Mouse (Mus musculus) mature B cell (primary cell): Measurements from ENCODE around the gene A930004D18Rik.

Experiments used
- in situ Hi-C: fragments of 300-500 bp; cut with MboI; formaldehyde crosslinking; loops from 2 replicates; pipeline ENCODE4 v1.14.3; 2019

A930004D18Rik gene

DNA sequence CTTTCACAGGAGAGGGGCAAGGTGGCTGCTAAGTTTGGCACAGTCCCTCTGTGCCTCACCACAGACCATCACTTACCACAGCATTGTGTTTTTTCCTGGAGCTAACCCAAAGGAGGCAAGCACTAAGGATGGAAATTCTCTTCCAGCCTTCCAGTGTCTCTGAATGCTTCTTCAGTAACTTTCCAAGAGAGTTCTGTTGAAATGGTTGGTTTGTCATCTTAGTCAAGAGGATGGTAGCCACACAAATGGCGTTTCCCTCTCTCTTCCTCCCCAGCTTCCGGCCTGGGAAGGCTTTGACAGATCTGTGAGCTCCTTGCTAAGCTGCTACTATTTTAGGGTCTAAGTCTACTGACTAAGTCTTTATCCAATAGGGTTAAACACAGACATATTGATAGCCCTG, at the start of gene A930004D18Rik:
A930004D18Rik (minus strand) TSS at position 247 of the 400 bp plus-strand sequence.
- in situ Hi-C loops: loop anchor here (25.0 kb wide), 1 partner anchor 650 kb away; the partner anchor contains the start of genes Bmi1 and Spag6

DNA sequence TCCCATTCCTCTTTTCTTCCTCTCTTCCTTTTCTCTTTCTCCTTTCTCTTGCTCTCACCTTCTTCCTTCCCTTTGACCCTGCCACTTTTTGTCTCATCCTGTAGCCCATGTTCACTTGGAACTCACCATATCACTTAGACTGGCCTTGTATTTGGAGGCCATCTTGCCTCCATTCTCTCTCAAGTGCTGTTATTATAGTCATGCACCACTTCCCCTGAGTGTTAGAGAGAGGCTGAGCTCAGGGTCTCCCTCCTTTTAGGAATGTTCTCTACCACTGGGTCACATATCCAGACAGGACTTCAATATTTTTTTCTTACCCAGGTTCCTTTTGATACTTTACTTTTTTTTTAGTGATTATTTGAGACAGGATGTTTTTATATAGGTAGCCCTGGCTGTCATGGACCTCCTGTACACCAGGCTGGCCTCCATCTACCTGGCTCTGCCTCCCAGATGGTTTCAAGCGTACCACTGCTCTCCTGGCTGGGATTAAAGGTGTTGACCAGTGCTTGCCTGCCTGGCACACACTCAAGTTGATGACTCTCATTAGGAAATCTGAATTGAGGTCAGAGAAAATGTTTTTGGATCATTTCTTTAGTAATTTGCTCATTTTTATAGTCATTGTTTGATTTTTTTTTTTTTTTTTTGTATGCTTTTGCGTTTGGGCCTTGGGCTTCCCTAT, 42.8 kb upstream of the A930004D18Rik start:
- in situ Hi-C loops: no loop called here

GRCm38 (mm10) chr2:18071947-18072346, 34.4 kb upstream of the A930004D18Rik start:
- in situ Hi-C loops: no loop called here

GRCm38 (mm10) chr2:18068071-18068796, 30.7 kb upstream of the A930004D18Rik start:
- in situ Hi-C loops: no loop called here

DNA sequence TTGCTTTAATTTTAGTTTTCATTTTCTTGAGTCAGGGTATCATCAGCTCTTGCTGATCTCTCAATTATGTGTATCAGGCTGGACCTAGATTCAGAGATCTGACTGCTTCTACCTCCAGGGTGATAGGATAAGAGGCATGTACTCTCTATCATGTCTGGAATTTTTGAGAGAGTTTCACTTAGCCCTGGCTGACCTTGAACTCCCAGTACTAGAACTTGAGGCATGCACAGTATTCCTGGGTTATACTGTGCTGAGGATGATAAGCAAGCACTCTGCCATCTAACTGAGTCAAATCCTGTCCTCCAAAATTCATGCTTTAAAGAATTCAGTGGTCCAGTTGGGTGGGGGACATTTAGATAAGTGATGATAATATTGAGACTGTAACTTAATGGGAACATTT, 28.9 kb upstream of the A930004D18Rik start:
- in situ Hi-C loops: no loop called here

DNA sequence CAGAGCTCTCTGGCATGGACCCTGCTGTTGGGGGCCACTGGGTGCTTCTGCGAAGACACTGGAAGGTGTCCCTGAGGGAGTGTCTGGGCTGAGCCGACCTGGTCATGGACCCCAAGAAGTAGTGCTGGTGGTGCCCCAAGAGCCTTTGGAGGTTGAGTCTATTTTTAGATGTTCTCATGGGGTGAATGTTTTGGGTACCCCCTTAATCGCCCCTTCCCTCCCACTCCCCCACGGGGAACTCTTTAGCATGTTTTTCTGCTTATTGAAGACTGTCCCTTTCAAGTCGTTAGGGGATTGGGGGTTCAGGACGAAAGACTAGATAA, 28.1 kb upstream of the A930004D18Rik start:
- in situ Hi-C loops: no loop called here

- in situ Hi-C loops: no loop called here
Observed at GRCm38 (mm10) chr2:18064941-18065707, 27.6 kb upstream of the A930004D18Rik start.

GRCm38 (mm10) chr2:18064356-18064858, 26.9 kb upstream of the A930004D18Rik start:
- in situ Hi-C loops: no loop called here

- in situ Hi-C loops: no loop called here
Observed at GRCm38 (mm10) chr2:18063763-18064251, 26.3 kb upstream of the A930004D18Rik start.

- in situ Hi-C loops: no loop called here
Observed at GRCm38 (mm10) chr2:18060396-18060795, 22.9 kb upstream of the A930004D18Rik start.

GRCm38 (mm10) chr2:18059891-18060290, 22.4 kb upstream of the A930004D18Rik start:
- in situ Hi-C loops: no loop called here

DNA sequence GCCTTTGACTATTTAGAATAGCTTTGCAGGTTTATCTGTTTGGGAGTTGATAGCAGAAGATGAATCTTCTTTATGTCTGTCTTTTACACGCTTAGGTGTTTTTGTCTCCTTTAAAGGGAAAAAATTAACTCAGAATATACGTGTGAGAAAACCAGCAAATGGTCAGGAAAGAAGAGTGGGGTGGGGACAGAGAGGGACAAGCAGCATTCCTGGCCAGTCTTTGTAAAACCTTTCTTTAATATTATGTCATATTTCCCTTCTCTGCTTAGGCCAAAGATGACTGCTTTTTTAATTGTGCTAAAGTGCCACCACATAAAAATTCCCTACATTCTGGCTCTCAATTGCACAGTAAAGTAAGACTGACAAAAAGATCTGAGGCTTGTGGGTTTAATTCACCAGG, 21.5 kb upstream of the A930004D18Rik start:
- in situ Hi-C loops: no loop called here

DNA sequence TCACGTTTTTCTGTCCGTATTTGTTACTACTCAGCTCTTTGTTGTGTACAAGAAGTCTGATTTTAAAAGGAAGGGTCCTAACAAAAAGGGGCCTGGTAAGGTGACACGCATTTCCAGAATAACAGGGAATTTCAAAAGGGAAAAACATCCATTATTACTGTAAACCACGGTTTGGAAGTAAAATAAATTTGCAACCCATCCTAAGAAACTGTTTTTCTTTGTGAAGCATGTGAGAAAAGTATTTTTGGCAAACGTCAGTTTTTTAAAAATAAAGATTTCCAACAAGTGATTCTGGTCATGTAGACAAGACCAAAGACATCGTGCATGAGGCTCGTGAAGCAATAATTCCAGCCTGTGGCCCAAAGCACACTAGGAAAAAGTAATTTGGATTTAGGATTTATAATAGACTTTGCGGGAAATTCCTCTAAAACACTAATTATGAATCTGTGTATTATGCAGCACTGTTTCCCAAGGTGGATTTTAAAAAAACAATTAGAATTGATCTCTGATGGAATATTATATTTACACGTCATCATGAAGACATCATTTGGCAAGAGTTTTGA, 20.7 kb upstream of the A930004D18Rik start:
- in situ Hi-C loops: no loop called here

DNA sequence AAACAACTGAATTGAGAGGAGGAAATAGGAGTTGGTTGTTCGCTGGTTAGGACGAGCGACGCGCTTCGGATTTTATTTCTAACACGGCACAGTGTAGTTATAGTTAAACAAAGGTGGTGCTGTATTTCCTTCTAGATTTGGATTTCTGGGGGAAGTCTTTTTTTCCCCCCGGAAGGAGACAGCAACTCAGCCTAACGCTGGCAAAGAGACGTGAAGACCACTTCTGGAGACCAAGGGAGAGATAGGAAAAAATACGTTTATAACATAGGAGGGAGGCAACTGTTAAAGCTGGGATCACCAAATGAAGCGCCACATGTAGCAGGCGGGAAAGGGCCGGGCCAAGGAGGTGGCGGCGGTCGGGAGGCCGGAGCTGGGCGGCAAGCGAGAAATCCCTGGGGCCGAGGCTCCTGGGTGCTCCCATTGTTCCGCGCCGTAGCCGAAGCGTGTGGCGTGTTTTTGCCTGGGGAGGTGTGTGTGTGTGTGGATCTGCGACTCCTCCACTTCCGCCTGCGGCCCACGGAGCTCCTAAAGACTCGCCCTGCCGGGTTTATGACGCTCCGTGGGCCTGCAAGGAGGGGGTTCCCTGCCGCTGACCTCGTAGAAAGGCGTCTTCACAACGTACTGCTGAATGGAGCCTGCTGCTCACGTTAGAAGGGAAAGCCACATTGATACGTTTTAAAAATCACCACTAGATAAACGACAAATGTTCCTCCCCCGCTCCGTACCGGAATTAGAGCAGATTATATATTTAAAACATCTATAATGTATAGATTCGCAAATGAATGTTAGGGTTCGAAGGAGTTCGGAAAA, 20.0 kb upstream of the A930004D18Rik start:
- in situ Hi-C loops: no loop called here

DNA sequence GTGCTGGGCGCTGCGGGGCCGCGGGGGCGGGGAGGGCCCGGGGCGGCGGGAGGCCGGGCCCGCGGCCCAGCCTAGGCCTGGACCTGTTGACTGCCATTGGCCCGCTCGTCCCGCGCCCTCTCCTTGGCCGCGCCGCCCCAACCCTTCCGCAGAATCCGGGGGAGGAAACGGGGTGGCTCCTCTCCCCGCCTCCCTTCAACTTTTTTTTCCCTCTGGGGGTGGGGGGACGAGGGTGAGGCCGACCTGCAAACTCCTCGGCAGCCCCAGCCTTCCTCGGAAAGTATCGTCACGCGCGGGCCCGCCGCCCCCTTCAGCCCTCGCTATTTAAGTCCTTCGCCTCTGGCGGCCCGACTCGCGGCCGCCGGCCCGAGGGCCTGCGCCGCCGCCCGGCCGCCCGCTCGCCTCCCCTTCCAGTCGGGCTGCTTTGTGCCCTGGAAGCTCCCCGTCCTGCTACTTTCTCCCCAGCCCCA, 19.3 kb upstream of the A930004D18Rik start:
- in situ Hi-C loops: no loop called here

- in situ Hi-C loops: no loop called here
Observed at GRCm38 (mm10) chr2:18055929-18056785, 18.6 kb upstream of the A930004D18Rik start.

- in situ Hi-C loops: no loop called here
Observed at GRCm38 (mm10) chr2:18055016-18055928, 17.7 kb upstream of the A930004D18Rik start, which contains the start of gene Mllt10. Gene Mllt10, plus strand, starts transcription at chr2:18055237.

- in situ Hi-C loops: no loop called here
Observed at GRCm38 (mm10) chr2:18053951-18054530, 16.5 kb upstream of the A930004D18Rik start.
